Mouse (Mus musculus) E14TG2a.4 (cell line): Measurements from ENCODE around the gene Adam21.
"Not testable (repeated sequence)": the region's sequence is repeated elsewhere in the genome, so short reads cannot be mapped to it uniquely, and the experiment has no call there.

Experiments
- CTCF ChIP-seq: conservative IDR thresholded peaks from 2 replicates; pipeline ENCODE4 v1.5.1; 2014; ENCODE audit warnings: low read length
- NANOG ChIP-seq: IDR thresholded peaks from 2 replicates; pipeline ENCODE4 v1.6.1; 2014; ENCODE audit warnings: borderline replicate concordance, low read length, mixed read lengths
- POU5F1 ChIP-seq: IDR thresholded peaks from 2 replicates; pipeline ENCODE4 v1.6.1; 2014; ENCODE audit warnings: low read length, borderline replicate concordance

GRCm38 (mm10) chr12:81530587-81530986, 37.7 kb downstream of the Adam21 start:
- not testable (repeated sequence) for TF ChIP-seq CTCF, POU5F1, NANOG
